Mouse (Mus musculus): ENCODE results near the gene Otop2.

DNA sequence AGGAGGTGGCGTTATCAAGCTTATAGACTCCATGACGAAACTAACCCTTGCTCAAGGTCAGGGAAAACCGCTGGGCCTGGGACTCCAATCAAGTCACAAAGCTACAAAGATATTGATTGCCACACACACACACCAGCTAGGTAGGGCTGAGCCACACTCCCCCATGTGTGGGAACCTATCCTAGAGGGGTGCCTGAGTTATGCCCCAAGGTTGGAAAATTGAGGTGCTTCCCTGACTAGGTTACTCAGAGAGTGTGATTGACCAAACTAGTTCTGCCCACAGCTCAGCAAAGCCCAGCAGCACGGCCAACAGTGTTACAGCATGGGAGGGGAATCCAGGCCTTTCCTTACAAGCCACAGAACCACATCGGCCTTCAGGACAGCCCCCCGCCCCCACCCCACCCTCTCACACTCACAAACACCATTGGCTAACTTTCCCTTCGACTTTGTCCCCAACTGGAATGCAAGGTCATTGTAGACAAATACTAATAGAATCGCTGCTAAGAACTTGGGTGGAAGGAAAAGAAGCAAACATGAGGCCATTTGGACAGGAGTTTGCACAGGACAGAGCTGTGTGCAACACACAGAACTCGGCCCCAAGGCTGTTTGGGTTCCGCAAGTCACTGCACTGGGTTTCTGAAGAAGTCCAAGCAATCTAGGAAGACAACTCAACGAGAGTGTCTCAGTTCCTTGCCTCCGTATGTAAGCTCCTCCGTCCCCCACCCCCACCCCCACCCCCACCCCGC, 14.2 kb upstream of the Otop2 start:
- TF ChIP-seq CTCF (IDR thresholded peaks at IDR 0.05; ENCODE audit: low read depth) (no peak), EP300 (IDR thresholded peaks at IDR 0.05; ENCODE audit: low read depth) (no peak)

Measured in heart, postnatal 0 days (tissue).